Mouse (Mus musculus) thymus, adult 2 months (tissue): ENCODE measurements around the gene Rell1.

Experiments
- CTCF ChIP-seq: fragments of 200-500 bp; IDR thresholded peaks from 2 replicates; pipeline ENCODE4 v1.5.1; 2012; ENCODE audit warnings: mild to moderate bottlenecking, control low read depth, low read length, moderate library complexity, borderline replicate concordance; ENCODE audit not compliant: control insufficient read depth, poor library complexity, insufficient read depth; ENCODE audit errors: extremely low read depth
- POLR2A ChIP-seq: fragments of 200-500 bp; IDR thresholded peaks from 2 replicates; pipeline ENCODE4 v1.6.1; 2012; ENCODE audit warnings: mild to moderate bottlenecking, low read length, control low read depth, moderate library complexity; ENCODE audit not compliant: control insufficient read depth, poor library complexity, insufficient read depth; ENCODE audit errors: extremely low read depth

DNA sequence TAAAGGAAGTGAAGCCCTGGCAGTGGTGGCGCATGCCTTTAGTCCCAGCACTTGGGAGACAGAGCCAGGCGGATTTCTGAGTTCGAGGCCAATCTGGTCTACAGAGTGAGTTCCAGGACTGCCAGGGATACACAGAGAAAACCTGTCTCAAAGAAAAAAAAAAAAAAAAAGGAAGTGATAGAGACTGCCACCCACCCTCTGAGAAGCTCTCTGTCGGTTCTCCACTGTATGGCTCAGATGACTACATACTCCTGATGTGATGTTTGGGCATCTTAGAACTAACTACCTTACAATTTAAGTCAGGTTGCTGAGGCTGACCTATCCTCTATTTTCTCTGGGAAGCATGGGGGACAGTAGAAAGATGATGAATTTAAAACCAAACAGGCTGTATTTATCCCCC, 2.3 kb downstream of the Rell1 start:
- no peak for TF ChIP-seq CTCF
- TF ChIP-seq POLR2A: no peak
